Mouse (Mus musculus): ENCODE data around the gene Crybg3. TPM values are rescaled to one million over a fixed set of nuclear protein-coding genes. Genes with fewer than 3 reads are reported as not detected.

The Crybg3 gene
- polyA plus RNA-seq, 1 experiment from 2014 or later = 5.0 TPM

DNA sequence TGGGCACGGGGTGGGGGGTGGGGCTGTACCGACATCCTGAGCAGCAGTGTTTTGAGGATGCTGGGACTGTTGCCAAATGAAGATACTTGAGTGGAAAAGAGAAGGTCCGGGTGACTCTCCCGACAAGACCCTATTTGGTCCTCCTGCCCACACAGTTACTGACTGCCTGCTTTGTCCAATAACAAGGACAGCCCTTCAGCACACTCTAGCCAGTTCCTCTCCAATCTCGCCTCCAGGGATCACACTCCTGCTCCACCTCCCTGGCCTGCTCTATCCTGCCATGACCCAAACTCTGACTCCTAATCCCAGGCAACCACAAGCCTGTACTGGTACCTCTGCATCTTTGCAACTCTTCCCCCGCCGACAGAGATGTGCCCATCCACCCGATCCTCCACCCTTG lies 30.9 kb downstream of the Crybg3 start:
- Histone ChIP-seq H3K9me3 (no peaks in the 10 kb centered on the region), H3K27ac (no peak overlapping the region), H3K36me3 (replicated peaks) (peaks cover 4% of the 10 kb centered on the region; the same call in 1 of the 2 replicates), H3K27me3 (ENCODE audit: poor library complexity, severe bottlenecking) (no peaks in the 10 kb centered on the region), H3K4me1 (no peaks in the 10 kb centered on the region), H3K4me3 (no peak overlapping the region)
- 85% methylated on average over 8 of the region's 8 CpGs for WGBS
- DNase-seq (ENCODE audit: extremely low spot score, low spot score) = no peak

DNA sequence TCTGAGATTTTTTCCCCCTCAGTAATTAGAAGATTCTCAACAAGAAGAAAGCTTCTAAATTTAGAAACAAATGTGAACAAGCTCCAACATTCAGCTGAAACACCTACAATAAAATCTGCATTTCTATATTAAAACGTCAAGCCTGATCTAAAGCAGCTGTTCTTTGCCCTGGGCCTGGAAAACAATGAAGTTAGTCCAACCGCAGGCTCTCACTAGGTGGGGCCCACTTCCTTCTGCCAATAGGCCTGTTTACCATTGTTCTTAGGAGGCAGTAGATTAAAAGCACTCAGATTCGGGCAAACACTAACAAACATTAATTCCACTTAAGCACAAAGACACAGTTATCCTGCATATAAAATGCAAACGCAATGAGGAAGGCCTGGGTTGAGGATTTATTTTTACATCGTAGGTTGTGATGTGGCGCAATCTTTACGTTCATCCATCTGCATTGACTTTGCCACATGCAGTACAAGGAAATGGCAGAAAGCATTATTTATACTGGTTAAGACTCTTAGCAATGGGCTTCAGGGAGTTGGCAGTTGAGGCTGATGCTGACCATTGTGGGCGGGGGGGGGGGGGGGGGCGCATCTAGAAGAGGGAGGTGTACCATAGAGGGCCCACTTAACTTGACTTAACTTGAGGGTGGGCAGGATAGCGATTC lies 32.9 kb downstream of the Crybg3 start:
- no peaks in the 10 kb centered on the region for H3K4me1 ChIP-seq
- no peak for DNase-seq (ENCODE audit: extremely low spot score, low spot score)
- H3K27me3 ChIP-seq (ENCODE audit: poor library complexity, severe bottlenecking) = no peaks in the 10 kb centered on the region
- H3K27ac ChIP-seq = no peak overlapping the region
- WGBS = 71% methylated on average over 9 of the region's 10 CpGs
- H3K36me3 ChIP-seq (replicated peaks) = peaks cover 4% of the 10 kb centered on the region; the same call in 1 of the 2 replicates
- H3K4me3 ChIP-seq = no peak overlapping the region
- no peaks in the 10 kb centered on the region for H3K9me3 ChIP-seq

DNA sequence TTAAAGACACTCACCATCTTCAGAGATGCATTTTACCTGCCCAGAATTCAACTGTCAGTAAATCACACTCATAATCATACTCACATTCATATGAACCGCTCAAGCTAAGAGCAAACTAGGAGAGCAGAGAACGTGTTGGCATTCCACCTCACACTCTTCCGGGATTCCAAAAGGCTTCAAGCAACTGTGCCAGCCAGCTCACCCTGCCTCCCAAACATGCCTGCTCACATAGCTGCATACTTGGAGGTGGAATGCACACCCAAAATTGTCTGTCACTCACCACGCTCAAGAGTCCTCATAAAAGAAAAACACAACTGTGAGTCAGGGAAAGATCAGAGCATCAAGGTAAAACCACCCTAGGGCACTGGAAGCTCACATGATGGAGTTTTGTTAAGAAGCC lies 34.3 kb downstream of the Crybg3 start:
- no peak overlapping the region for H3K27ac ChIP-seq
- no peaks in the 10 kb centered on the region for H3K27me3 ChIP-seq (ENCODE audit: poor library complexity, severe bottlenecking)
- H3K9me3 ChIP-seq = no peaks in the 10 kb centered on the region
- DNase-seq (ENCODE audit: extremely low spot score, low spot score) = no peak
- H3K4me1 ChIP-seq = no peaks in the 10 kb centered on the region
- H3K4me3 ChIP-seq = no peak overlapping the region
- 91% methylated on average over 4 of the region's 4 CpGs for WGBS
- peaks cover 4% of the 10 kb centered on the region; the same call in 1 of the 2 replicates for H3K36me3 ChIP-seq (replicated peaks)

DNA sequence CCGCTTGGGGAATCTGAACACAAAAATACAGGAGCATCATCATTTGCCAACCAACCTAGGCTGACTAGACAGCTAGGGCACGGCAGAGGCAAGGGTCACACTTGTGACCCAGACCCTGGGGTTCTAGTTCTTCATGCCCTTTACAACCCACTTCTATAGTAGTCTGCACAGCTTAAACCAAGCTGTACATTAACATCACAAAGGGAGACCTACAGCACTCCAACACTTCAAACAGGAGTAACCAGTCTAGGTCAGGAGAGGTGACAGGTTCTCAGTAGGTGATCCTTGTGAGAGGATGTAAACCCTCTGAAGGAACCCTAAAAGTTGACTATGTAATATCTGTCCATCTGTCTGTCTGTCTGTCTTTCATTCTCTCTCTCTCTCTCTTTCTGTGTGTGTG lies 35.1 kb downstream of the Crybg3 start:
- Histone ChIP-seq H3K4me1 (no peaks in the 10 kb centered on the region), H3K9me3 (no peaks in the 10 kb centered on the region), H3K4me3 (no peak overlapping the region), H3K27me3 (ENCODE audit: poor library complexity, severe bottlenecking) (no peaks in the 10 kb centered on the region), H3K27ac (no peak overlapping the region), H3K36me3 (replicated peaks) (peaks cover 4% of the 10 kb centered on the region; the same call in 1 of the 2 replicates)
- WGBS = 78% methylated on average over 2 of the region's 2 CpGs
- DNase-seq (ENCODE audit: extremely low spot score, low spot score) = no peak

DNA sequence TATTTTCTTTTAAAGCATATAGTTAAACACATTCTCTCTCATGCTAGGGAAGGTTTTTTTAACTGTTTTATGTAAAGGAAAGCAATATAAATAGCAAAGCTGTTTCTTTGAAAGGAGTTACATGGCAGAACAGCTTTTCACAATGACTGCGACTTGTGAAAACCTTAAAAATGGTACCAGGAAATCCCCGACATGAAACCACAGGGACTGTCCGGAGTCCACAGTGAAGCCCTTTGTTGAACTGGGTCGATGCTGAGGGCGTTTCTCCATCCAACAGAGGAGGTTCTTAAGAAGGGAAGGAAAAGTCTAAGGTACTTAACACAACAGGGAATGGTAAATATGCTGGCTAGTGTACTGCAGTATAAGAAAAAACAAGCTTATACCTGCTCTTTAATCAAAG lies 36.8 kb downstream of the Crybg3 start:
- Histone ChIP-seq H3K4me3 (no peak overlapping the region), H3K9me3 (no peaks in the 10 kb centered on the region), H3K27me3 (ENCODE audit: poor library complexity, severe bottlenecking) (no peaks in the 10 kb centered on the region), H3K36me3 (replicated peaks) (peaks cover 11% of the 10 kb centered on the region; the same call in 1 of the 2 replicates), H3K27ac (no peak overlapping the region), H3K4me1 (no peaks in the 10 kb centered on the region)
- 78% methylated on average over 5 of the region's 5 CpGs for WGBS
- DNase-seq (ENCODE audit: extremely low spot score, low spot score) = no peak

DNA sequence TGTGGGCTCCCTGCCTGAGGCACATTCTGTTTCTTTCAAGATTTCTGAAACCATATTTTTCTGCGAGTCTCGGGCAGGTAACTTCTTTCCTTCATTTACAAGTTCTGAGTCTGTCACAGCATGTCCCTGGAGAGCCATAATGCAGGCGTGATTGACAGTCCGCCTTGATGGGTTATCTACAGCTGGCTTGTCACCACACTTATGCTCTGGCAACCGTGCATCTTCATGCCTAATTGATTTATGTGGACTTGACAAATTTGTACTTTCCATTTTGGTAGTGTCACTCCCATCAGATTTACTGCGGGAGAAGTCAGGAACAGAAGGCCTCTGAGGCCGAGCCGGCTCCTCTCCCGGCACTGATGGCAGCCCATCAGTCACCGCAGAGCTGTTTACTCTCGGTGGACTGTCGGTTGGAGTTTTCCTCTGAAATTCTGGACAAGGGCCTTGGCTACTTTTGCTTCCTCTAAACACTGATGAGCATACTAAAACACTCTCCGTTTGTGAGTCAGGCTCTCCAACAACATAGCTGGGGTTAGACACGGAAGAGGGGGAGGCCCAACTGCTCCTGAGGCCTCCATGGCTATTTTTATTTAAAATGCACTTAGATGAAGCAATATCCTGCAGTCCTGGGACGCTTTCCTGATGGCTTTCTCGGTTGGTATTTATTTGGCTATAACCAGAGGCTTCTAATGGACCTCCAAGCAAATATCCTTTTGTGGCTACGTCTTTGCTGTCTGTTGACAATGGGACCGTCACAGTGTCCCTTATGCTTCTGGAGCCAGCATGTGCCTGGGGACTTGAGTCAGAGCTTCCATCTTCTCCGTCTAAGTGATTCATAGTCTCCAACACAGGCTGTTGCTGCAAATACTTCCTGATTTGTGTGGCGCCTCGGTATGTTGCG lies 41.2 kb downstream of the Crybg3 start:
- 93% methylated on average over 22 of the region's 22 CpGs for WGBS
- no peaks in the 10 kb centered on the region for H3K9me3 ChIP-seq

DNA sequence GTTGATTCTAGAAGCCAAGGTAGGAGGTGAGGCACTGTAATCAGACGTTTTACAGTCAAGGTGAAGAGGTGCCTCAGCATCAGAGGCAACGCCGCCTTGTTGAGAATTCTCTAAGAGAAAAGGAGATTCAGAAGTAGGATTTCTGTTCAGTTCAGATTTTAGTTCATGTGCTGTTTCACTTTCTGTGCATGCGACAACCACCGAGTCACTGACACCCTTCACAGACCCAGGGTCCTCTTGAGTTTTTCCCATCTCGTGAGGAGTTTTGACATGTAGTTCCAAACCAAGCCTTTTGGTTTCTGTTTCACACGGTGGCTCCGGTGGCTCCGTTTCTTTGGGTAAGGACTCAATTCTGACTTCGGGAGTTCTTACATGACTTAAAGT lies 41.9 kb downstream of the Crybg3 start:
- no peak for DNase-seq (ENCODE audit: extremely low spot score, low spot score)
- Histone ChIP-seq H3K27ac (no peak overlapping the region), H3K4me1 (no peaks in the 10 kb centered on the region), H3K27me3 (ENCODE audit: poor library complexity, severe bottlenecking) (no peaks in the 10 kb centered on the region), H3K4me3 (no peak overlapping the region), H3K36me3 (replicated peaks) (peaks cover 13% of the 10 kb centered on the region; the same call in 1 of the 2 replicates), H3K9me3 (no peaks in the 10 kb centered on the region)
- 92% methylated on average over 10 of the region's 10 CpGs for WGBS

More for the DNA sequence above, 41.2 kb downstream of the Crybg3 start:
- Histone ChIP-seq H3K4me1 (no peaks in the 10 kb centered on the region), H3K27me3 (ENCODE audit: poor library complexity, severe bottlenecking) (no peaks in the 10 kb centered on the region), H3K27ac (no peak overlapping the region), H3K36me3 (replicated peaks) (0 out of 2 replicates have a peak, but pooled peaks cover 9% of the 10 kb centered on the region), H3K4me3 (no peak overlapping the region)
- no peak for DNase-seq (ENCODE audit: extremely low spot score, low spot score)

DNA sequence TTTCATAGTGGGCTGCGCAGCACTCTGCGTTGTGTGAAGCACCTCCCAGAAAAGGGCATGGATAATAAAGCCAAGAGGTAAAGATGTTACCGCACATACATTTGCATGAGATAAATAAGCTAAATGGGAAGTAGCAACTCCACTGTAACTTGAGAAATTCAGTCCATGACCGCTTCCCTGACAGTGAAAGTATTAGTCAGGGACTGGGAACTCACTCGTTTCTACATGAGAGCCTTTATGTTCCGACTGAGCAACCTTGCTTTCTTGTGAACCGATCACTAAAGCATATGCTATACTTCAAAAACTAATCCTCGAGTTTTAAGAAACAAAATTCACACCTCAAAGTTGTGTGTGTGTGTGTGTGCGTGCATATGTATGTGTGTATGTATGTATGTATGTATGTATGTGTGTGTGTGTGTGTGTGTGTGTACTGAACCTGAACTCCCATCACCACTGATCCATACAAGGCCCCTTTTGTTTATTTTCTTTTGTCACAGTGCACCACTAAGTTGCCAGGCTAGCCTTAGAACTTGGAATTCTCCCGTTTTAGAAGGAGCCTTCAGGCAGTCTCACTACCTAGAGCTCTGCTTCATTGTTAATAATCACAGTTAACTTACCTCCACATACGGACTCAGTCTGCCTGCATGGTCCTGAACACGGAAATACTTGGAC lies 47.2 kb downstream of the Crybg3 start:
- DNase-seq (ENCODE audit: extremely low spot score, low spot score) = no peak
- no peaks in the 10 kb centered on the region for H3K4me1 ChIP-seq
- H3K27me3 ChIP-seq (ENCODE audit: poor library complexity, severe bottlenecking) = no peaks in the 10 kb centered on the region
- 90% methylated on average over 12 of the region's 12 CpGs for WGBS
- no peak overlapping the region for H3K4me3 ChIP-seq
- no peak overlapping the region for H3K27ac ChIP-seq
- peaks cover 4% of the 10 kb centered on the region; the same call in 1 of the 2 replicates for H3K36me3 ChIP-seq (replicated peaks)
- H3K9me3 ChIP-seq = 0 out of 2 replicates have a peak, but pooled peaks cover 3% of the 10 kb centered on the region

DNA sequence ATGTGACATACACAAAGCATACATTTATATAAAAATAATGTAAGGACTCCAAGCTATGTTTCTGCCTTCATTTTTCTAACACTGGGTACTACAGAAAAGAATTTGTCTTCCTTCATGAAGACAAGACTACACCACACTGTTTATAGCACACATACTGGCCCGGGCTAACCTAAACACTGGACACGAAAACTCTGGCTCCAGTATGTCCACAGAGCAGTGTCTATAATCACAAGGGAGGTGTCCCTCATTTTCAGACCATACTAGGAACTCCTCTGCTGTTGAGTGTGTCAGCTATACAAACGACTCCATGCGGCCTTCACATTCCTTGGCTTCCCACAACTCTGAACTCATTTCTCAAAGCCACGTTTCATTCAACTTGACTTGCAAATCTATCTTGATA lies 49.3 kb downstream of the Crybg3 start:
- no peak overlapping the region for H3K4me3 ChIP-seq
- no peaks in the 10 kb centered on the region for H3K4me1 ChIP-seq
- peaks cover 4% of the 10 kb centered on the region; the same call in 1 of the 2 replicates for H3K36me3 ChIP-seq (replicated peaks)
- no peaks in the 10 kb centered on the region for H3K27me3 ChIP-seq (ENCODE audit: poor library complexity, severe bottlenecking)
- 88% methylated on average over 5 of the region's 5 CpGs for WGBS
- H3K27ac ChIP-seq = no peak overlapping the region
- DNase-seq (ENCODE audit: extremely low spot score, low spot score) = no peak
- H3K9me3 ChIP-seq = 0 out of 2 replicates have a peak, but pooled peaks cover 3% of the 10 kb centered on the region

DNA sequence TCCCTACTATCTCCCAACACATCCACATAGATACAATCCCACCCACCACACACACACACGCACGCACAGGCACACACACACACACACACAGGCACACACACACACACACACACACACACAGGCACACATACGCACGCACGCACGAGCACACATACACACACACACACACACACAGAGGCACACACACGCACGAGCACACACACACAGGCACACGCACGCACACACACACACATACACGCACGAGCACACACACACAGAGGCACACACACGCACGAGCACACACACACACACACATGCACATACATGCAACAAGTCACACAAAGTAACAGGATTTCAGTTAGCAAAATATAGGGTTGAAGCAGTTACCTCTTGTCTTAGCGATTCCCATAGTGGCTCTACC lies 51.1 kb downstream of the Crybg3 start:
- Histone ChIP-seq H3K4me3 (no peak overlapping the region), H3K36me3 (replicated peaks) (peaks cover 4% of the 10 kb centered on the region; the same call in 1 of the 2 replicates), H3K27me3 (ENCODE audit: poor library complexity, severe bottlenecking) (no peaks in the 10 kb centered on the region), H3K4me1 (no peaks in the 10 kb centered on the region), H3K27ac (no peak overlapping the region), H3K9me3 (0 out of 2 replicates have a peak, but pooled peaks cover 3% of the 10 kb centered on the region)
- WGBS = 85% methylated on average over 15 of the region's 15 CpGs
- no peak for DNase-seq (ENCODE audit: extremely low spot score, low spot score)

DNA sequence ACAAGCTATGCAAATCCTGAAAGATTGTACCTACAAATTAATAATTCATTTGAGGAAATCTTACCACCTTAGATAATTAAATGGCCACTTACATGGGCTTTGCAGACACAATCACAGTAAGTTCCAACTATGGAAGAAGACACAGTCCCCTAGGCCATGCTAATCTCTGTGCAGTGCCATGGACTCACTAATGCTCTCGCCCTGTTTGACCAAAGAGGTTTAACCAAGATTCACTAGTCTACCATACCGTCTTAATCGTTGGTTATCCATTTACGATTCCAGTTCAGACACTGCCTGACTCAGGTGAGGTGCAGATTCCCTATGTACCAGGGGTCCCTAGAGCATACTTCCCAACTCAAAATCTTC lies 52.2 kb downstream of the Crybg3 start:
- Histone ChIP-seq H3K4me3 (no peak overlapping the region), H3K27me3 (ENCODE audit: poor library complexity, severe bottlenecking) (no peaks in the 10 kb centered on the region), H3K4me1 (no peaks in the 10 kb centered on the region), H3K9me3 (0 out of 2 replicates have a peak, but pooled peaks cover 3% of the 10 kb centered on the region), H3K36me3 (replicated peaks) (no peaks in the 10 kb centered on the region), H3K27ac (no peak overlapping the region)
- WGBS = 93% methylated on average over 4 of the region's 4 CpGs
- no peak for DNase-seq (ENCODE audit: extremely low spot score, low spot score)

DNA sequence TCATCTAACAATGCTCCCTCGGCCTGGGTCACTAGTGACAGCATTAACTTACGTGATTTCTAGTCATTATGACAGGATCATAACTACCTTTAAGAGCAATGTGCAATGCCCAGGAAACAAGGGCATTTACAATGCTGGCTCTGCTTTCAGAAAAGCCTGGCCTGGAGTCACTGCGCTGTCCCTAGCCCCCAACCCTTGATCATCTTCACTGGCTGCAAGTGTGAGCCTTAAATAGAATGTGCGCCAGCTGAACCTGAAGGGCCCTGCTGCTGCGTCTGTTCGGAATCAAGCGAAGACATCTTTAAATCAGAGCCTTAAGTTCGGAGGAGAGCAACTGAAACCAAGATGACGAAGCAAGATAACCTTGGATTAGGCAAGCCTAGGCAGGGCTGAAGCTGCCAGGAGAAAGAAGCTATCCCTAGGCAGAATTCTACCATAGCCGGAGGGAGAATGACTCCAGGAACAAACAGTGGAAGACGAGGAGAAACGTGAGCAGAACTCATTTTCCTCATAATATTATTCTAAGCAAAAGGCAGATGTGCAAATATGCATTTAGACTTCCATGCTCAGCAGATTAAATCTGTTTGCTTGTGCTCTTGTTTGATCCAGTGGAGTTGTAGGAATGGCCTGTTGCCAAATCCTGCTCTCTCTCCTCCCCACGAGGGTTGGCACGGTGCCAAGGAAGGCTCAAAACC lies 52.7 kb downstream of the Crybg3 start:
- 85% methylated on average over 14 of the region's 14 CpGs for WGBS
- Histone ChIP-seq H3K27me3 (ENCODE audit: poor library complexity, severe bottlenecking) (no peaks in the 10 kb centered on the region), H3K4me3 (no peak overlapping the region), H3K9me3 (0 out of 2 replicates have a peak, but pooled peaks cover 3% of the 10 kb centered on the region), H3K27ac (no peak overlapping the region), H3K4me1 (no peaks in the 10 kb centered on the region), H3K36me3 (replicated peaks) (no peaks in the 10 kb centered on the region)
- no peak for DNase-seq (ENCODE audit: extremely low spot score, low spot score)

All from forebrain, embryonic 10.5 days (tissue).